Mouse (Mus musculus): ENCODE data around the gene Entpd1.
"Not testable (repeated sequence)": the region's sequence is repeated elsewhere in the genome, so short reads cannot be mapped to it uniquely, and the experiment has no call there.

Gene Entpd1

DNA sequence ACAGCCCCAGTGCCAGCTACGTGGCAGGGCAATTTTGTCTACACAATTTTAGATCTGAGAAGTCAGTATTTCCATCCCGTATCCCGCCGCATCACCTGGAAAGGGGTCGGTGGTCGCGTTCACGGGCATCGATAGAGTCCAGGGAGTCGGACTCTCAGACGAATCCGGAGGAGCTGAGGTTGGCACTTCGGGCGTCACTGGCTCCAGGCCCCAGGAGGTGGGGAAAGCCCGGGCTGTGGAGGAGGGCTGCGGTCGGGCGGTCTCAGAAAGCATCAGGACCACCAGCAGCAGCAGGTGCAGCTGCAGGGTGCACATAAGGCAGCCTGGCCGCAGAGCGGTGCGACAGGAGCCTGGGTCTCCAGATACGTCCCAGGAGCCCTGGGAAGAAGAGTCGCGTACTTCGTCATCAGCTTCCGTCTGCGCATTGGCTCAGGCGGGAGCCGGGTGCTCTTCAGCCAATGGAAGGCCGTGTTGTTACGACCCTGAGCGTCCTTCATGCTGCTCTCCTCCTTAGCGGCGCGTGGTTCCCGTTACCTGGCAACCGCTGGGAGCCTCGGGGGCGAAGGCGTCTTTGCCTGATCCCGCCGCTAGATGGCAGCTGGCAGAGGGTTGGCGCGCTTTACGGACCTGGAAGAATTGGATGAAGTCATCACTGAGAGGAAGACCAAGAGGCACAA is at the start of gene Entpd1, which contains the start of gene Tctn3:
Gene Entpd1 (plus strand): TSS at position 537 of the 677 bp plus-strand sequence.
Gene Tctn3 (minus strand): TSS at position 404 of the 677 bp plus-strand sequence.
- DNase-seq (ENCODE audit: low spot score in 2 of 2), result peak; percentile 95

DNA sequence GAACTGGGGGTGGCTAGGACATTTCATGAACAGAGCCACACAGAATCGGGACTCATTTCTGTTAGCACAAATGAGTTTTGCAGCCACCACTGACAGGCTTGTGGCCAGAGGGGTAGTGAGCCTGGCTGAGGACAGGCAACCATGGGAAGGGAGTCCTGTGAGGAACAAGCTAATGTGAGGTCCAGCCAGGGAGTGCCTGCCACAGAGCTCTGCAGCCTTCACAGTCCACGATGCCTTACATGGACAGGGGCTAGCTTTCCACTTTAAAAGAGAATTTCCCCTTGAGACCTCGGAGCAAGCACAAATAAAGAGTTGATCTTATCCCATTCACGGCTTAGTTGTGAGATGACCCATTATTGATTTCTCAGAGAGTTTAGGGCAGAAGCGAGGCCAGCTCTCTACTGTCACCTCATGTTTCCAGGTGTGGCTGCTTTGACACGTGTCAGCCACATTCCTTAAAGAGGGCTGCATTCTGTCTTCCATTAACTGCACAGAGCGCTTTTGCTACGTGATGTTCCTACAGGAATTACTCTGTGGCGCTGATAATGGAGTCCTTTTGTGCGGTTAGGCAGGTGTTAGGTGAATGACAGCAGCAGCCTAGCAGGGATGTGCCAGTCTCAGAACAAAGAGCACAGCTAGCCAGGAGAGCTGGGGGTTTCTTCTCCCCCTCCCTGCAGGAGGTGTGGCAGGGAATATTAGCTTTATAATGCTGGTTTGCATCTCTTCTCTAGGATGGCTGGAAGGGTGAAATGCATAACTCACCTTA is 48.1 kb upstream of the Entpd1 start:
- no peak for DNase-seq (ENCODE audit: low spot score in 2 of 2)

DNA sequence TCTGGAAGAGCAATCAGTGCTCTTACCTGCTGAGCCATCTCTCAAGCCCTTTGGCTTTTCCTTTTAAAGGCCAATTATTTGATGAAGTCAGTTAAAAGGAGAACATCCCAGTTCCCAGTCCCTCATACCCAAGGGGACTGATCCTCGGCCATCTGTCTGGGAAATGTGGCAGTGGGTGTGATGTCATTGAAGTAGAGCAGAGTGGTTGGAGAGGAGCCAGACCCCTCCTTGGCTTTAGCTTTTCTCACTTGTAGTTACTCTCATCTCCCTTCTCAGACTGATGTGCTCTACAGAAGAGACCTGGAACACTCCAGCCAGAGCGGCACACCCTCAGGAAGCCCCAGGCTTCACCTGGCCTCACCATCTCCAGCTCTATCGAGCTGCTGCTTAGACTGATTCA is 44.5 kb upstream of the Entpd1 start:
- DNase-seq (ENCODE audit: low spot score in 2 of 2), result no peak

- DNase-seq (ENCODE audit: low spot score in 2 of 2), result no peak
These were observed 41.4 kb upstream of the Entpd1 start for GRCm38 (mm10) chr19:40570726-40571125.

- no peak for DNase-seq (ENCODE audit: low spot score in 2 of 2)
These were observed 36.7 kb upstream of the Entpd1 start for GRCm38 (mm10) chr19:40575438-40575837.

GRCm38 (mm10) chr19:40580902-40581301 is 31.3 kb upstream of the Entpd1 start:
- no peak for DNase-seq (ENCODE audit: low spot score in 2 of 2)

- no peak for DNase-seq (ENCODE audit: low spot score in 2 of 2)
These were observed 30.5 kb upstream of the Entpd1 start for GRCm38 (mm10) chr19:40581662-40582061.

- no peak for DNase-seq (ENCODE audit: low spot score in 2 of 2)
These were observed 25.3 kb upstream of the Entpd1 start for GRCm38 (mm10) chr19:40586908-40587307.

DNA sequence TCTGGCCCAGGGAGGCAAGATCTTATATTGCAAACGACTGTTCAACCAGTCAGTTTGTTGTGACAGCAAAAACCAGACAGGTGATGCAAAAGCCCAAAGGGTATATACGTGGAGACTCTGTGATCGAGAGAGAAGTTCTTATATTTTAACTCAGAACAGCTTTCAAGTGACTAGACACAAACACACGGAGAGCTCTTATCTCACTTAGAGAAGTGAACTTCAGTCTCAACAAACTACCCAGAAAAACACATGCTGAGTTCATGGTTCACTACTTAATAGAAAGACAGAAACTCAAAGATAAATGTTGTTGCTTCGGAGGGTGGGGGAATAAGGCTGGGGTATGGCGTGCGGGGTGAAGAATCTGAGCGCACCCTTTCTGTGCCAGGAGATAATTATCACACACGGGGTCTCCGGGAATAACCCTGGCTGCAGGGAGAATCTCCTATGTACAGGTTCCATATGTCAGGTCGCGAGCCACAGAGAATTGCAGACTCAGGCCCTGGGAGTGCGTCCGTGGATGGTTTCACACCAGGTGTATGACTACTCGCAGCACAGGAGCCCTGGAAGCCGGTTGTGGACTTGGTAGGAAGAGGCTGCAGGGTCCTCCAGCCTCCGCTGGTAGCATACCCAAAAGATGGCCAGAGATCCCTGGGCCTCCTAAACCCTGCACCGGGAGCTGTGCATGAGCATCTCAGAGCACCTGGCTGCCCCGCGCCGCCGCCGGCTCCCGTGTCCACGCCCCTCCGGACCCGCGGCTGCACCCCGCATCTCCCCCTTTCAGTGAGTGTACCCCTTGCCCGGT is 24.5 kb upstream of the Entpd1 start:
- DNase-seq (ENCODE audit: low spot score in 2 of 2), result no peak

- peak; percentile 87 to 89 for DNase-seq (ENCODE audit: low spot score in 2 of 2)
These were observed 23.9 kb upstream of the Entpd1 start, which contains the start of gene Aldh18a1 for GRCm38 (mm10) chr19:40588293-40588654. TSS of gene Aldh18a1 (minus strand) at chr19:40588463.

- peak; percentile 76 to 85 for DNase-seq (ENCODE audit: low spot score in 2 of 2)
These were observed 23.2 kb upstream of the Entpd1 start for GRCm38 (mm10) chr19:40588847-40589529.

DNA sequence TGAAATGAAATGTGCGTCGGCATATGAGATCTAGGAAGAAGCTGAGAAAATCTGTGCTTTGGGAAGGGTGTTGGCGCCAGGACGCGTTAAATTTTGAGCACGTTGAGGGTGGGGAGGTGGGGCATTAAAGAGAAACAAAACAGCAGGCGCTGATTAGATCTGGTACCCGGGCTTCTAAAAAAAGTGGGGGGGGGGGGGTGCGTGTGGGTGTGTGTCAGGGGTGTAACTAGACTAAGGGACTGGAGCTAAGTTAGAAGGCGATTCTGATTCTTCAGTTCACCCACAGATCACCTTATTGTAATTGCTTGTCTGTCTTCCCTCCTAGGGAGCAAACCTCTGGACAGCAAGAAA is 22.7 kb upstream of the Entpd1 start:
- no peak for DNase-seq (ENCODE audit: low spot score in 2 of 2)

DNA sequence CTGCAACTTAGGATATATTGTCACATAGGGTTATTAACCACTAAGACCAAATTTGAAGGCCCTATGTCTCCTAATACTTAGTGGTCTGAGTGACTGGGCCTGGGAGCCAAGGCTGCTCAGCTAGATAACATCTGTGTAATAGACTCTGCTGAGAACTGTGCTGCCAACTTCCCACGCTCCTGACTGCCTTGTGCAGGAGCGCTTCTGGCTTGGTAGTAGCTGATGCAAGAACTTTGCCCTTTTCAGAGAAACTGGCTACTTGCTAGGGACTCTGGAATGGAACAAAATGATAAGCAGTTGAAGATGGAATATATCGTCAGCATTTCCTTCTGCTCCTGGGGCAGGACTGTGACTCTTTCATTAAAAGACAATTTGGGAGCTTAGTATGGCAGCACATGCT is 16.9 kb upstream of the Entpd1 start:
- DNase-seq (ENCODE audit: low spot score in 2 of 2), result no peak

DNA sequence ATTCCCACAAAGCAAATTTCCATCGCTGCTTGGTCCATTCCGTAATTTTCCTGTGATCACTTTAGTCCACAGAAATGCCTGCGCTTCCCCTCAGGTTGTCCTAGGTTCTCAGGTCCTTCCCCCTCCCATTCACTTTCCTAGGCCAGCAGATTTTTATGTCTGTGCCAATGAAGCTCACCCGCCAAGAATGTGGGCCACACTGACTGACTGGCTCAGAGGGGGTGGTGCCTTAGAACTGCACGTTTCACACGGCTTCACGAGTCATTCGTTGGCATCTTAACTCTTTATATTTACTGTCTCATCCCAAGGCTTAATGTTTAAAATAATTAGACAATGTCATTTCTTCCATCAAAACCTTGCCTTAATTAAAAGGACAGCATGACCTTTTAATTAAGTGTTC is 16.3 kb upstream of the Entpd1 start:
- DNase-seq (ENCODE audit: low spot score in 2 of 2), result no peak

DNA sequence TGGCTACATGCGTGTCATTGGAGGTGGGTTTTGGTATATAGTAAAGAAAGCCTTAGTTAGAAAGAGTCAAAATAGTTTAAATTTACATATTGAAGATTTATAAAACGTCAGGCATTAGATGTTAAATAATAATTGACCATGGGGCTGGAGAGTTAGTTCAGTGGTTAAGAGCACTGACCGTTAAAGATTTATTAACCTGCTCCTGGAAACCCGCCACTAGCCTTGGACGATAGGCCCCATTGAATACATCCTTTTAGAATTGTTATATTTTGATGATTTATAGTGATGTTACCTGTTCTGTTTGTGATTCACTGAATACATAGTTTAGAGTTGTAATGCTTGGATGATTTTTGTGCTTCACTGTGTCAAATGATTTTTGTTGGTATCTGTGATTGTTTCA is 11.3 kb upstream of the Entpd1 start:
- not testable (repeated sequence) for DNase-seq (ENCODE audit: low spot score in 2 of 2)

DNA sequence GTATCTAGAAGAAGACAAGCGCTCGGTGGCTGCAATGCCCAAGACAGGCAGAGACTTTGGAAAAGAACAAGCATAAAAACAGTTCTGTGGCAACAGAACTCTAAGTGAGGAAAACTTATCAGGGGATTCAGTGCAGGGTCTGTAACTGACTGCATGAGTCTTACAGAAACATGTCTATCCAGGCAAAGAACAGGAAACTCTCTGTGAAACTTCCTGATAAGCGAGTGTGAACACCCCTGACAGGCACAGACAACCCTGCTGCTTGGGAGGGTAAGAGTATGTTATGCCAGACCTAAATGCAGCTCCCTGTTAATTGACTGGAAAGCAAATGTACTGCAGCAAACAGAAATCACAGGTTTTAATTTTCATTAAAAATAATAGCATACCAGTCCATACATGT is 10.3 kb upstream of the Entpd1 start:
- no peak for DNase-seq (ENCODE audit: low spot score in 2 of 2)

DNA sequence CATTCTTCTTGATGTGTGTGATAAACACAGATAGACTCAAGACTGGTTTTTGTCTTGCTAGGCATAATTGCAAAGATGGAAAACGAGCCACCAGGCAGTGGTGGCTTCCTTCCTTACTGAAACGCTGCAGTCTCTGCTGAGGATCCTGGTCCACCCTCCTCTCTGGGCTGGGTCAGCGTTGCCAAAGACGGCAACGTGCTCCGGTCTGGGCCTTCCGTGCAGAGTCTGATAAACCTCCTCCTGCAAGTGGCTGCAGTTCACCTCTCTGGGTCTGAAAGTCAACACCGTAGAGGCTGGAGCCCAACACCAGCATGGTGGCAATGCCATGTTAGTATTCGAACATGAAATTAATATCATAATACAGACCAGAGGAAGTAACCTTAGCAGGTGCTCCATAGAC is 7.0 kb upstream of the Entpd1 start:
- DNase-seq (ENCODE audit: low spot score in 2 of 2), result no peak

GRCm38 (mm10) chr19:40607676-40608075 is 4.5 kb upstream of the Entpd1 start:
- no peak for DNase-seq (ENCODE audit: low spot score in 2 of 2)

DNA sequence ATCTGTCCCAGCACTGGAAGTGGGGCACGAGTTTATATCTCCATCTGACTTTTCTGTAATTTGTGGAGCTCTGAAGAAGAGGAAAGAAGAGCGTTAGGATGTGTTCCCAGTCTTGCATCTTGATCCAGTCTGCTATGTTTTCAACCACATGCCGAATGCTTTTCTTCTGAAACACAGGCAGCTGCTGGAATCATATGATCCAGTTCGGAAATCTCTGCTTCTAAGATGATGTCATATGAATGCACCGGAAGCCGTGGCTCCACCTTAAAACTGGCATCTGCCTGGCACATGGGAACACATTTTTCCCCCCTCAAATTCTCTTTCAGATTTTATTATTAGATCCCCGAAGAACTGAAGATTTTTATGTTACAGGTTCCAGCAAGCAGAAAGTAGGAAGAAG is 2.6 kb downstream of the Entpd1 start:
- no peak for DNase-seq (ENCODE audit: low spot score in 2 of 2)

- DNase-seq (ENCODE audit: low spot score in 2 of 2), result no peak
These were observed 3.9 kb downstream of the Entpd1 start for GRCm38 (mm10) chr19:40616021-40616420.

- DNase-seq (ENCODE audit: low spot score in 2 of 2), result not testable (repeated sequence)
These were observed 9.4 kb downstream of the Entpd1 start for GRCm38 (mm10) chr19:40621616-40622015.

DNA sequence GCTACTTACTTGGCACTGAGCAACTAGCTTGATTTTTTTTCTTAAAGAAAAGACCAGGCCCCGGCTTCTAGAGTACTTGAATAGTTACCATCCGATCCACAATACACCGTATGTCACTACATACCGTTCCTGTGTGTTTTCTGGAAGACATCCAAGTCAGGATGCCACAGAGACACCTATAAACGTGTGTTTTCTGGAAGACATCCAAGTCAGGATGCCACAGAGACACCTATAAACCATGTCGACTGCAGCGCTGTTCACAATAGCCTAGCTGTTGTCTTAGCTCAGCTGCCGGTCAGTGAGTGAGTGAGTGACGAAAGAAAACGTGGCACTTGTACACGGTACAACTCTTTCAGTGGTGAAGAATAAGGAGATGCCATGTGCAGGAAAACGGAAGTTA is 13.8 kb downstream of the Entpd1 start:
- DNase-seq (ENCODE audit: low spot score in 2 of 2), result no peak
